Mouse (Mus musculus) stomach, embryonic 14.5 days (tissue): ENCODE measurements around the gene Sox5. TPM values are rescaled to one million over a fixed set of nuclear protein-coding genes. Genes with fewer than 3 reads are reported as not detected.

Experiments
- ATAC-seq: fragments of 200-750 bp; cut with Nextera tagmentation; 2 replicates; pipeline ENCODE4 v1.8.0; 2017; ENCODE audit warnings: low read depth, moderate TSS enrichment; ENCODE audit not compliant: insufficient number of reproducible peaks, insufficient read depth, low FRiP score
- H3K27ac ChIP-seq: fragments of 300-500 bp; sonication (generic); 2 replicates; pipeline ENCODE4 v1.5.1; 2014; ENCODE audit warnings: mild to moderate bottlenecking, low read length, moderate library complexity, mixed read lengths
- H3K27me3 ChIP-seq: fragments of 300-500 bp; sonication (generic); 2 replicates; pipeline ENCODE4 v1.6.1; 2014; ENCODE audit warnings: low read length, control low read depth, mixed read lengths; ENCODE audit not compliant: control insufficient read depth, insufficient read depth
- H3K36me3 ChIP-seq: fragments of 300-500 bp; sonication (generic); 2 replicates; pipeline ENCODE4 v1.6.1; 2014; ENCODE audit warnings: mild to moderate bottlenecking, control low read depth, low read length, moderate library complexity, mixed read lengths; ENCODE audit not compliant: control insufficient read depth, insufficient read depth
- H3K4me1 ChIP-seq: fragments of 300-500 bp; sonication (generic); 2 replicates; pipeline ENCODE4 v1.6.1; 2014; ENCODE audit warnings: low read length, control low read depth, mixed read lengths; ENCODE audit not compliant: control insufficient read depth, insufficient read depth
- H3K4me2 ChIP-seq: fragments of 300-500 bp; sonication (generic); replicated peaks from 2 replicates; pipeline ENCODE4 v1.6.1; 2014; ENCODE audit warnings: low read depth, low read length, control low read depth
- H3K4me3 ChIP-seq: fragments of 300-500 bp; sonication (generic); 2 replicates; pipeline ENCODE4 v1.5.1; 2014; ENCODE audit warnings: low read depth, low read length, control low read depth
- H3K9ac ChIP-seq: fragments of 300-500 bp; sonication (generic); replicated peaks from 2 replicates; pipeline ENCODE4 v1.6.1; 2014; ENCODE audit warnings: low read depth, mild to moderate bottlenecking, control low read depth, low read length, moderate library complexity, mixed read lengths
- H3K9me3 ChIP-seq: fragments of 300-500 bp; sonication (generic); 2 replicates; pipeline ENCODE4 v1.6.1; 2016; ENCODE audit warnings: low read depth, low read length, control low read depth; ENCODE audit not compliant: control insufficient read depth
- whole genome bisulfite sequencing: fragments of 180-500 bp; shearing (Covaris S2); extraction: QIAGEN DNeasy Blood & Tissue Kit; methylation state at CpG from one replicate; pipeline ENCODE4 v1.1.7; 2014; 5-methylcytosine and 5-hydroxymethylcytosine counted together
- polyA plus RNA-seq: library from polyadenylated mRNA; unstranded; fragments of >200 nt; fragmentation: Nextera tagmentation; extraction: Ambion mirVana; gene quantifications from 2 replicates; pipeline ENCODE4 v1.2.1, GENCODE M21; 2014

Sox5 gene
- polyA plus RNA-seq, 1 experiment from 2014 or later = 30.3 TPM

DNA sequence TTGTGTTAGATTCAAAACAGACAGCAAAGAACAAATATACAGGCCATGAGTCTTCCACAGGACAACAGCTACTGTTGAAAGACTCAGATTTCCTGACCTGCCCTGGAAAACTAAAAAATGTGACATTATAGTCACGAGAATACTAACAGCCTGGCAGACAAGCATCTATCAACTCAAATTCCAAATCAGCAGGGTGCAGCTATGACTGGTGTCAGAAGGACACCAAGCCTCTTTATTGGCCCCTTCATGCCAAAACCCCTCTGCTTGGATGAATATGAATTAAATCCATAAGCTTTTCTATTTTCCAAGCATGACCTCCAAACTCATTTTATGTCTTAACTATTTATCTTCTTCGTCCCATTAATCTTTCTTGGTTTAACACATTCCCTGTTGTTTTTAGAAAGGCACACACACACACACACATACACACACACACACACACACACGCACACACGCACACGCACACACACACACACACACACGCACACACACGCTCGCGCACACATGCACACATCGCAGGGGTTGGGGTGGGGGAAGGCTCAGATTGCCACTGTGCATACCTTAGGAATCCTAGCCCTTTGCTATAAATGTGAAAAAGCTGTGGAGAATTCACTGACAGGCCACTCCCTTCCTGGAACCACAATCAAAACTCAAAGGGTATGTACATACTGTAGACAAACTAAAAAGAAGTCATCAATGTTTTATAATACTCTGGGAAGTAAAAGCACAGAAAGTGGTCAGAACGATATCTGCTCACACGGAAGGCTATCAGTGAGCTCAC is 612.9 kb downstream of the Sox5 start:
- ATAC-seq = peak; percentile 72

DNA sequence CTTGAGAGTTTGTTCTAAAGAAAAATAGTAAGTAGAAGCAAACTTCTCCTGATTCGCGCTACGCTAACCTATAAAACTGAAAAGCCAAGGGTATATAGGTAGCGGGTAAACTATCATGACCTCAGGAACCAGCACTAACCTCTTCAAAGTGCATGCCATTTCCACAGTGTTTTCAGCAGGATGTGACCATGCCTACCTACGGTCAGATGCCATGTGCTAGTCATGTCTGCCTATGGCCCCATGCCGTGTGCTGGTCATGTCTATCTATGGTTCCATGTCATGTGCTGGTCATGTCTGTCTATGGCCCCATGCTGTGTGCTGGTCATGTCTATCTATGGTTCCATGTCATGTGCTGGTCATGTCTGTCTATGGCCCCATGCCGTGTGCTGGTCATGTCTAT is 614.7 kb downstream of the Sox5 start:
- over 99% methylated on average over 7 of the region's 7 CpGs for WGBS
- no peak overlapping the region for H3K27ac ChIP-seq
- no peak overlapping the region for H3K4me3 ChIP-seq
- no peaks in the 10 kb centered on the region for H3K9me3 ChIP-seq
- no peak overlapping the region for H3K9ac ChIP-seq
- H3K36me3 ChIP-seq = no peaks in the 10 kb centered on the region
- H3K4me1 ChIP-seq = peaks cover 18% of the 10 kb centered on the region
- no peaks in the 10 kb centered on the region for H3K27me3 ChIP-seq
- H3K4me2 ChIP-seq = no peak overlapping the region
- no peak for ATAC-seq

More for the DNA sequence above, 612.9 kb downstream of the Sox5 start:
- Histone ChIP-seq H3K9me3 (no peaks in the 10 kb centered on the region), H3K9ac (no peak overlapping the region), H3K27me3 (no peaks in the 10 kb centered on the region), H3K36me3 (no peaks in the 10 kb centered on the region), H3K27ac (no peak overlapping the region), H3K4me1 (peaks cover 18% of the 10 kb centered on the region), H3K4me2 (no peak overlapping the region), H3K4me3 (no peak overlapping the region)
- WGBS = 69% methylated on average over 12 of the region's 12 CpGs

DNA sequence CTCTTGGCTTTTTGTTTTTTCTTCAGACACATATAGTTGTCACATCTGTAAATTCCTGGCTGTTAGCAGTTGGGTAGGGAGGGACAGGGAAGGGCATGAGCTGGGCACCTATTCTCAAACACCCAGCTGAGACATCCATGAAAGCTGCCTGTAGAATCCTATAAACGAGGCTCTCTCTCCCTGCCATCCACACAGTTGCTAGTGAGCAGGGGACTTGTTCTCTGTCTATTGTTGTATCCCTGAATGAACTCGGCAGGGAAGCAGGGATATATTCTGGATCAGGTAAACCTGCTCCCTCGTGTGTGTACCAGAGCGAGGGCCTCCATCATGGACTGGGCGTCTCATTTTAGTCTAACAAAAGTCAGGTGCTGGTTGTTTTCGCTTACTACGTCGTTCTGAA is 615.1 kb downstream of the Sox5 start:
- H3K4me2 ChIP-seq = no peak overlapping the region
- H3K4me3 ChIP-seq = no peak overlapping the region
- H3K27ac ChIP-seq = 0 out of 2 replicates have a peak overlapping the region, but pooled peaks have one; percentile 39
- no peaks in the 10 kb centered on the region for H3K9me3 ChIP-seq
- WGBS = 69% methylated on average over 8 of the region's 8 CpGs
- no peak overlapping the region; the same call in 1 of the 2 replicates for H3K9ac ChIP-seq
- no peaks in the 10 kb centered on the region for H3K27me3 ChIP-seq
- peaks cover 18% of the 10 kb centered on the region for H3K4me1 ChIP-seq
- H3K36me3 ChIP-seq = no peaks in the 10 kb centered on the region
- ATAC-seq = no peak

DNA sequence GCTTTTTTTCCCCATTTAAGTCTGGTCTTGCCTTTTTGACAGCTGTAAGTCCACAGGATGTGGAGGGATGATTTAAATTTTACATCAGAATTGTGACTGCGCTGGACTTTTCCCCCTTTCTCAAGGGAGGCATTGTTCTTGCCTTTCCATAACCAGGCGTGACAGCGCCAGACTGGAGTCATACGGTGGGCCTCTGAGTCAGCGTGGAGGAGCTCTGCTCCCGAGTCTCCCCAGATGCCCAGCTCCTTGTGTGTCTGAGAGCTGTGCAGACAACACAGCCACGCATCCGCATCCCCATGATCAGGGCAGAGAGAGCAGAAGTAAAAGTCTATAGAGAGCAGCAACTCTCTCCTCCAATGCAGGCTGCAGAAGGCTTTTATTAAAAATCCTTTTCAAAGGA is 615.7 kb downstream of the Sox5 start:
- Histone ChIP-seq H3K4me2 (no peak overlapping the region), H3K27me3 (no peaks in the 10 kb centered on the region), H3K36me3 (no peaks in the 10 kb centered on the region), H3K9ac (no peak overlapping the region), H3K4me1 (peaks cover 18% of the 10 kb centered on the region), H3K27ac (peak overlapping the region; percentile 39; the same call in 1 of the 2 replicates), H3K4me3 (no peak overlapping the region), H3K9me3 (no peaks in the 10 kb centered on the region)
- no peak for ATAC-seq
- 12% methylated on average over 8 of the region's 8 CpGs for WGBS

DNA sequence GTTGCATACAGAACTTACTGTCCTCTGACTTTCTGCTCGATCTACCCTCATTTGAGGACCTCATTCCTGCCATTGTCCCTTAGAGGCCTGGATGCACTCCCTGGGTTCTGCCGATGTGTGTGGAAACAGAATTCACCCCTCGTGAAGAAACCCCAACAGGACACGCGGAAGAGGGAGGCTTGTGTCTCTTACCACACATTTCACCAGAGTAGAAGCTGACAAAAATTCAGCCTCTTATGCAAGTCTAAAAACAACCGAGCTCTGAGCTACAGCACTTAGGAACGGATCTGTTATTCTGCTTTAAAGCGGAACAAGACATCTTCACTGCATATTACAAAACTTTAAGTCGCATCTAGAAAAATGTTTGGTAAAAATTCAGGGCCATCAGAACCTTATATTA is 618.3 kb downstream of the Sox5 start:
- no peak for ATAC-seq

DNA sequence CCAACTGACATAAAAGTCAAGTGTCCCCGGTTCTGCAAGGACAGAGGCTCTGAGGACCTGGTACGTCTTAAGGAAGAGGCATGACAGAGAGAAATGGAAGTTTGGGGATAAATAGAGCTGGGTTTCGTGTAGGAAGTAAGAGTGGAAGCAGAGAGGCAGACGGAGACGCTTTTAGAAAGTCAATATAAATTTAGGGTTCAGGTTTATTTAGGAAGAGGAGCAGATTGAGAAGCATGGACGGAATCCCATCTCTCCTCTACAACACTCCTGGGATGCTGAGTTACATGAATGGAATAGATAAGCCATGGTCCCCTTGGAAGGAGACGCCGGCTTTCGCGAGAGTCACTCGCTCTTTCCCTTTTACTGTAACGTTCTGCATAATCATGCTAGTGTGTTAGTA is 623.1 kb downstream of the Sox5 start:
- Histone ChIP-seq H3K36me3 (no peaks in the 10 kb centered on the region), H3K9me3 (no peaks in the 10 kb centered on the region), H3K9ac (no peak overlapping the region), H3K27me3 (no peaks in the 10 kb centered on the region), H3K4me1 (no peaks in the 10 kb centered on the region), H3K27ac (no peak overlapping the region), H3K4me3 (no peak overlapping the region), H3K4me2 (no peak overlapping the region)
- no peak for ATAC-seq
- 91% methylated on average over 12 of the region's 12 CpGs for WGBS

More for the DNA sequence above, 618.3 kb downstream of the Sox5 start:
- Histone ChIP-seq H3K4me3 (no peak overlapping the region), H3K36me3 (no peaks in the 10 kb centered on the region), H3K4me1 (peaks cover 8% of the 10 kb centered on the region), H3K27me3 (no peaks in the 10 kb centered on the region), H3K4me2 (no peak overlapping the region), H3K27ac (no peak overlapping the region), H3K9ac (no peak overlapping the region), H3K9me3 (no peaks in the 10 kb centered on the region)
- 83% methylated on average over 9 of the region's 9 CpGs for WGBS

DNA sequence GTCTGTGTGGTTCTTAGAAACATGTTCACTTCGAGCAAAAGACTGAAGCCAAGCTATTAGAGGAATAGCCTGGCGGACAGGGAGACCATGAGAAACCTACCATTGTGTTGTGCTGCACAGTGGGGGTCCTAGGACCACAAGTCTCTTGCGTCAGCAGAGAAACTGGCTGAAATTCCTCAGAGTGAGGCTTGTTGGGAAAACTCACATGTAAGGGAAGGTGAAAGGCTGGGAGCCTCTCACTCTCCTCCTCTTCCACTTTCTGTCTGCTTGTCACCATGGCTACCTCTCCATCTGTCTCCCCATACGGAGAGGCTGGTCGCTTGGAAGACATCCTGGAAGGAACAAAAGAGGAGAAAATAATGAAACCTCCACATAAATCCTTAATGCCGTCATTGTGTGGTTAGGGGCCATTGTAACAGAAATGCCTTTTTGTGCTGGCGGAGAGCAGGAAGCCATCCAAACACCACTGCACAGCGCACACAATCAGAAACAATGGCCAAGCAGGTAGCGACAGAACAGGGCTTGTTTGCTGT is 626.8 kb downstream of the Sox5 start:
- Histone ChIP-seq H3K4me2 (no peak overlapping the region), H3K27me3 (no peaks in the 10 kb centered on the region), H3K9me3 (no peaks in the 10 kb centered on the region), H3K36me3 (no peaks in the 10 kb centered on the region), H3K4me1 (no peaks in the 10 kb centered on the region), H3K9ac (no peak overlapping the region), H3K4me3 (no peak overlapping the region), H3K27ac (no peak overlapping the region)
- WGBS = 61% methylated on average over 9 of the region's 9 CpGs
- ATAC-seq = no peak

DNA sequence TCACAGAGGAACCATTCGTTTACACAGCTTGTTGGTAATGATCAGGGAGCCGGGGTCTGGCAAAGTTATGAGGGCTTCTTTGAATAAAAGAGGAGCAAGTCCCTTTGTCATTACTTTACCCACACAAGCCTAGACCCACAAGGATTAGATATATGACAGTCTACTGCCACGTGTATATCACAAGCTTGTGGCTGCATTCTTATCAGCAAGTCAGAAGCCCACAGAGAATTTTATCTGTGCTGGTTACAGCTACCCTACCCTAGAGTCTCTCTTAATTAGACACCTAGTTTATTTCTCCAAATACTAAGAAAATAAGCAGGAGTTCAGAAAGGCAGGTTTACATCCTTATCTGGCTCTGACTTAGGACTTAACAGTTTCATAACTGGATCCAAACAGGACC is 629.8 kb downstream of the Sox5 start:
- H3K27me3 ChIP-seq = no peaks in the 10 kb centered on the region
- H3K4me2 ChIP-seq = no peak overlapping the region
- no peak overlapping the region for H3K4me3 ChIP-seq
- H3K4me1 ChIP-seq = no peaks in the 10 kb centered on the region
- ATAC-seq = no peak
- 32% methylated on average over 3 of the region's 3 CpGs for WGBS
- H3K9me3 ChIP-seq = no peaks in the 10 kb centered on the region
- H3K36me3 ChIP-seq = no peaks in the 10 kb centered on the region
- H3K9ac ChIP-seq = no peak overlapping the region
- no peak overlapping the region for H3K27ac ChIP-seq
